ENCODE assay signal across 8 mouse cellular contexts in genomic region chr1:59484791-59485785, GRCm38 (mm10). TPM values are rescaled to one million over a fixed set of nuclear protein-coding genes. Genes with fewer than 3 reads are reported as not detected.
A peak's percentile ranks its signal among the peaks of the same experiment; 100 is the strongest.
DNase-seq lines count a peak whose midpoint lies in the region; ATAC-seq and TF ChIP-seq lines count a peak whose summit lies in the region.

No protein-coding gene starts in this region.

- no peak for TF ChIP-seq CTCF in lung, adult 2 months (IDR thresholded peaks at IDR 0.05; ENCODE audit: insufficient read depth, low read length)

- H3K27ac ChIP-seq in hindbrain, embryonic 11.5 days (ENCODE audit: low read depth, low read length) = peak overlapping the region; percentile 79
- no peak overlapping the region for H3K27ac ChIP-seq in liver, embryonic 16.5 days (ENCODE audit: low read length)
- H3K27ac ChIP-seq in stomach, embryonic 14.5 days (ENCODE audit: low read length) = peak overlapping the region; percentile 68

- H3K4me2 ChIP-seq in hindbrain, embryonic 11.5 days (replicated peaks; ENCODE audit: low read depth, low read length) = peak overlapping the region; percentile 95
- H3K4me2 ChIP-seq in liver, embryonic 16.5 days (ENCODE audit: low read depth, low read length) = peak overlapping the region; percentile 99
- peak overlapping the region; percentile 59 for H3K4me2 ChIP-seq in stomach, embryonic 14.5 days (replicated peaks; ENCODE audit: low read depth, low read length)

- H3K9ac ChIP-seq in hindbrain, embryonic 11.5 days (ENCODE audit: low read depth, low read length) = peak overlapping the region; percentile 93
- peak overlapping the region; percentile 21 for H3K9ac ChIP-seq in liver, embryonic 16.5 days (ENCODE audit: low read depth, low read length)
- peak overlapping the region; percentile 81 for H3K9ac ChIP-seq in stomach, embryonic 14.5 days (replicated peaks; ENCODE audit: low read depth, low read length)

- WGBS in lung, adult 2 months = 46% methylated on average over 16 of the region's 16 CpGs
- WGBS in hindbrain, embryonic 11.5 days = 2% methylated on average over 16 of the region's 16 CpGs
- 43% methylated on average over 16 of the region's 16 CpGs for WGBS in liver, embryonic 16.5 days (ENCODE audit: insufficient replicate concordance)
- WGBS in stomach, embryonic 14.5 days = 7% methylated on average over 16 of the region's 16 CpGs

- TF ChIP-seq POLR2A in lung, adult 2 months (IDR thresholded peaks at IDR 0.05; ENCODE audit: borderline replicate concordance, extremely low read depth, low read depth, low read length) = no peak

- no peaks in the 10 kb centered on the region for H3K36me3 ChIP-seq in hindbrain, embryonic 11.5 days (ENCODE audit: control insufficient read depth, insufficient read depth, low read length)
- no peaks in the 10 kb centered on the region for H3K36me3 ChIP-seq in liver, embryonic 16.5 days (ENCODE audit: control insufficient read depth, insufficient read depth)
- peaks cover 4% of the 10 kb centered on the region; the same call in 1 of the 2 replicates for H3K36me3 ChIP-seq in stomach, embryonic 14.5 days (ENCODE audit: control insufficient read depth, insufficient read depth, low read length)

- peak overlapping the region; percentile 6 for H3K4me3 ChIP-seq in lung, adult 2 months (replicated peaks; ENCODE audit: extremely low read depth, low read depth, low read length)
- H3K4me3 ChIP-seq in hindbrain, embryonic 11.5 days (ENCODE audit: low read depth, low read length) = peak overlapping the region; percentile 83
- H3K4me3 ChIP-seq in liver, embryonic 16.5 days (ENCODE audit: low read depth, low read length) = peak overlapping the region; percentile 57
- H3K4me3 ChIP-seq in stomach, embryonic 14.5 days (ENCODE audit: low read depth, low read length) = peak overlapping the region; percentile 77

- H3K4me1 ChIP-seq in lung, adult 2 months (ENCODE audit: control insufficient read depth, insufficient read depth, low read length) = peaks cover 10% of the 10 kb centered on the region; the same call in 1 of the 2 replicates
- H3K4me1 ChIP-seq in hindbrain, embryonic 11.5 days (replicated peaks; ENCODE audit: control insufficient read depth, insufficient read depth, low read length) = peaks cover 11% of the 10 kb centered on the region; the same call in 1 of the 2 replicates
- peaks cover 49% of the 10 kb centered on the region for H3K4me1 ChIP-seq in liver, embryonic 16.5 days (ENCODE audit: control insufficient read depth, low read depth, low read length)
- peaks cover 39% of the 10 kb centered on the region for H3K4me1 ChIP-seq in stomach, embryonic 14.5 days (ENCODE audit: control insufficient read depth, insufficient read depth, low read length)

- no peaks in the 10 kb centered on the region for H3K9me3 ChIP-seq in hindbrain, embryonic 11.5 days (ENCODE audit: control insufficient read depth, low read length)
- no peaks in the 10 kb centered on the region for H3K9me3 ChIP-seq in liver, embryonic 16.5 days (replicated peaks; ENCODE audit: control insufficient read depth, low read length)
- H3K9me3 ChIP-seq in stomach, embryonic 14.5 days (ENCODE audit: control insufficient read depth, low read depth, low read length) = no peaks in the 10 kb centered on the region

- no peaks in the 10 kb centered on the region for H3K27me3 ChIP-seq in hindbrain, embryonic 11.5 days (ENCODE audit: control insufficient read depth, insufficient read depth, low read length)
- H3K27me3 ChIP-seq in liver, embryonic 16.5 days (ENCODE audit: control insufficient read depth, insufficient read depth, low read depth, low read length) = peaks cover 6% of the 10 kb centered on the region; the same call in 1 of the 2 replicates
- H3K27me3 ChIP-seq in stomach, embryonic 14.5 days (ENCODE audit: control insufficient read depth, insufficient read depth, low read length) = no peaks in the 10 kb centered on the region

- DNase-seq in lung, adult 2 months = no peak
- no peak for DNase-seq in lung, postnatal 25 days (ENCODE audit: low spot score)
- DNase-seq in cerebellum, adult 9-11 months = peak; percentile 72
- DNase-seq in hindbrain, embryonic 11.5 days (ENCODE audit: low spot score) = peak; percentile 78
- no peak for DNase-seq in left cerebral cortex, adult 11 months (ENCODE audit: low spot score)
- no peak for DNase-seq in frontal cortex, postnatal 14 days (ENCODE audit: low spot score in 2 of 2)

- ATAC-seq in hindbrain, embryonic 11.5 days (ENCODE audit: low FRiP score) = peak; percentile 27; the same call in 1 of the 2 replicates
- no peak for ATAC-seq in liver, embryonic 16.5 days (ENCODE audit: low read depth)
- no peak for ATAC-seq in stomach, embryonic 14.5 days (ENCODE audit: insufficient number of reproducible peaks, insufficient read depth, low FRiP score, low read depth)

RNA-seq across cellular contexts. Expression of gene Fzd7, which starts 2.9 kb away (rescaled TPM):
- 39.4 and 41.0 TPM in 2 replicates for polyA plus RNA-seq in lung, adult 2 months (2012; rRNA removed)
- 13.0 and 15.4 TPM in 2 replicates for polyA plus RNA-seq in hindbrain, embryonic 11.5 days (2014; fragmentation: Nextera tagmentation; extraction: Ambion mirVana)
- 1.0 and 1.2 TPM in 2 replicates for polyA plus RNA-seq in liver, embryonic 16.5 days (2015; fragmentation: Nextera tagmentation; extraction: Ambion mirVana)
- 13.3 and 15.5 TPM in 2 replicates for polyA plus RNA-seq in stomach, embryonic 14.5 days (2014; fragmentation: Nextera tagmentation; extraction: Ambion mirVana)

RNA-seq across cellular contexts. Expression of gene Gm973, which starts 31.0 kb away (rescaled TPM):
- polyA plus RNA-seq in lung, adult 2 months (2012; rRNA removed) = 1.6 and 2.5 TPM in 2 replicates
- 7.7 and 9.5 TPM in 2 replicates for polyA plus RNA-seq in hindbrain, embryonic 11.5 days (2014; fragmentation: Nextera tagmentation; extraction: Ambion mirVana)
- 0.12 TPM in 1 of 2 replicates, not detected in the other for polyA plus RNA-seq in liver, embryonic 16.5 days (2015; fragmentation: Nextera tagmentation; extraction: Ambion mirVana)
- 0.82 TPM in 1 of 2 replicates, not detected in the other for polyA plus RNA-seq in stomach, embryonic 14.5 days (2014; fragmentation: Nextera tagmentation; extraction: Ambion mirVana)

Comparison
In these comparisons a context has a peak if more than half of its experiments do, and no peak if none do; other contexts are left out.
1. DNase-seq: peak in cerebellum, adult 9-11 months (single experiment) and hindbrain, embryonic 11.5 days (single experiment); none in lung, adult 2 months (single experiment), lung, postnatal 25 days (single experiment), left cerebral cortex, adult 11 months (single experiment) and frontal cortex, postnatal 14 days (0 of 2).
2. H3K4me3 ChIP-seq: peak in every context shown above with its lines; median percentile 83 in hindbrain, embryonic 11.5 days; 77 in stomach, embryonic 14.5 days; 57 in liver, embryonic 16.5 days; 6 in lung, adult 2 months.
3. H3K9ac ChIP-seq: peak in every context shown above with its lines; median percentile 93 in hindbrain, embryonic 11.5 days; 81 in stomach, embryonic 14.5 days; 21 in liver, embryonic 16.5 days.
4. Peak in every context shown above with its lines, with median percentiles within 50 percentile points of each other: H3K4me2 ChIP-seq.